Mouse (Mus musculus): ENCODE data around the gene Fem1b. TPM values are rescaled to one million over a fixed set of nuclear protein-coding genes. Genes with fewer than 3 reads are reported as not detected.
"Not testable (repeated sequence)": the region's sequence is repeated elsewhere in the genome, so short reads cannot be mapped to it uniquely, and the experiment has no call there.

The Fem1b gene
- 34.6 TPM for polyA plus RNA-seq (2021)

GRCm38 (mm10) chr9:62811516-62812121 is at the start of gene Fem1b:
TSS of gene Fem1b (minus strand) at chr9:62811934.
- TF ChIP-seq CTCF (IDR thresholded peaks at IDR 0.05) = no peak
- in situ Hi-C loops (cut with MboI; ENCODE audit: low pct_unique_long_range_greater_than_20kb) = no loop called here
- CTCF ChIA-PET = interaction anchor here (0.6 to 1.4 kb wide), 2 partner anchors 16 to 25 kb away, joined by 3 read pairs; no protein-coding TSS in a partner anchor
- POLR2A ChIA-PET = interaction anchor here (0.6 to 1.1 kb wide), 2 partner anchors 13 to 29 kb away, joined by 3 to 4 read pairs; no protein-coding TSS in a partner anchor
- H3K27me3 ChIP-seq = no peaks in the 10 kb centered on the region
- DNase-seq (ENCODE audit: low read depth, low spot score) (peak; percentile 49), ATAC-seq (peak; percentile 74)

DNA sequence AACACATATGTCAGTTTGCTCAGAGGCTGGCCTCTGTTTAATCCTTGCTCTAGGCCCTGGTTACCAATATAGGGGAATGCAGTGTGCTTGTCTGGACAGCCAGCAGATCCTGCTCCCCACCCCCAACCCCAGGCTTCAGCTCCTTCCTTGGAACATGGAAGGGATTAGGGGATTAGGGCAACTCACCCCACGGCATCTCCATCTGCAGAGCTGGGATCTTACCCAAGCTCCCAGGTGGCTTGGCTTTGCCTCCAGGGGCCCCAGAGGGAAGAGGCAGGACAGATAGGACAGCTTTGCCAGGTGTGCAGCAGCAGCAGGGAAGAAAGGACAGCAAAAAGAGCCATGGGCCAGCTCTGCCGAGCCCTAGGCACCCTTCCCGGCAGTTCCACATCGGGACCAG is 49.1 kb upstream of the Fem1b start:
- H3K27me3 ChIP-seq = no peaks in the 10 kb centered on the region
- POLR2A ChIA-PET = interaction anchor here (0.5 kb wide), 1 partner anchor 168 kb away, joined by 3 read pairs; no protein-coding TSS in a partner anchor
- CTCF ChIA-PET = interaction anchor here (0.9 to 1.1 kb wide), 2 partner anchors 16 to 264 kb away, joined by 3 to 4 read pairs; no protein-coding TSS in a partner anchor
- no peak for ATAC-seq
- in situ Hi-C loops (cut with MboI; ENCODE audit: low pct_unique_long_range_greater_than_20kb) = no loop called here
- TF ChIP-seq CTCF (IDR thresholded peaks at IDR 0.05) = no peak
- DNase-seq (ENCODE audit: low read depth, low spot score) = no peak

DNA sequence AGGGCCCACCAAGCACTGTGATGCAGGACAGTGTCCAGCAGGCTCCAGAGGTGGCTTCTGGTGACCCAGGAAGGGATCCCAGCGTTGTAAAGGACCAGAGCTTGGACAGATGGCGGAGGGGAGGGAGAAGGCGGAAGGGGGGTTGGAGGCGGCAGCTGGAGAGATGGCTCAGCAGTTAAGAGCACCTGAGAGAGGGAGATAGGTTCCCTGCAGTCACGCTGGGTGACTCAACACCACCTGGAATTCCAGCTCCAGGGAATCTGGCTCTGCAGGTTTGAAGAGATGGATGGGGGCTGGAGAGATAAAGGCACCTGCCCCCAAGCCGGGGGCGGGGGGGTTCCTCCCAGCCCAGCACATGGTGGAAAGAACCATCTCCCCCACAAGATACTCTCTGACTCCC is 48.4 kb upstream of the Fem1b start:
- ATAC-seq; H3K27me3 ChIP-seq; DNase-seq (ENCODE audit: low read depth, low spot score); POLR2A ChIA-PET; in situ Hi-C loops (cut with MboI; ENCODE audit: low pct_unique_long_range_greater_than_20kb): not testable (repeated sequence)
- CTCF ChIA-PET = interaction anchor here (0.9 to 1.1 kb wide), 2 partner anchors 16 to 264 kb away, joined by 3 to 4 read pairs; no protein-coding TSS in a partner anchor

GRCm38 (mm10) chr9:62858266-62859019 is 46.7 kb upstream of the Fem1b start:
- ChIA-PET CTCF (interaction anchor here (1.8 to 1.9 kb wide), 2 partner anchors 10 to 11 kb away, joined by 6 read pairs; no protein-coding TSS in a partner anchor), POLR2A (interaction anchor here (0.6 kb wide), 1 partner anchor 13 kb away, joined by 4 read pairs; no protein-coding TSS in a partner anchor)
- TF ChIP-seq CTCF (IDR thresholded peaks at IDR 0.05) = no peak
- DNase-seq (ENCODE audit: low read depth, low spot score) = no peak
- in situ Hi-C loops (cut with MboI; ENCODE audit: low pct_unique_long_range_greater_than_20kb) = no loop called here
- no peak for ATAC-seq
- H3K27me3 ChIP-seq = no peaks in the 10 kb centered on the region

DNA sequence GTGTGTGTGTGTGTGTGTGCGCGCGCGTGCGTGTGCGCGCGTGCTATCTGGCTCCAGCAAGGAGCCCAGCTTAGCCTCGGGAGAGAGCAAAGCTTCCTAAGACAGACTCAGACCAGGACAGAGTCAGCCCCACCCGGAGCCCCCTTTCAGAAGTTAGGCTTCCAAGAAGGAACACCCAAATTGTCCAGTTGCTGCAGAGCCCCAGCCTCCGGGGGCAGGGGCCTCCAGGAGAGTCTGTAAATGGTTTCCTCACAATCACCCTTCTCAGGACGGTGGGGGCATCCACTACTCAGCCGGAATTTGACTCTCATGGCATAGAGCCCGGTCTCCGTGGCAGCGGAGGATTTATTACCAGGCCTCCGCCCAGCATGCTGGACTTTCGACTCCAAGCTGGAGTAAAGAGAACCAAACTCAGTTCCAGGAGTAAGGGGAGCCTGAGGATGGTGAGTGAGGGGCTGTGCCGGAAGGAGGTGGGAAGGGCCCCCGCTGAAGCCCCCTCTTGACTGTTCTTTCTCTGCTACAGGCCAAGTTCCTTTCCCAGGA is 46.1 kb upstream of the Fem1b start, which contains the start of gene Calml4:
Gene Calml4, plus strand, starts transcription at position 362 of the 543 bp plus-strand sequence.
- POLR2A ChIA-PET = interaction anchor here (0.6 to 0.7 kb wide), 2 partner anchors 9 to 26 kb away, joined by 3 to 5 read pairs; no protein-coding TSS in a partner anchor
- no peaks in the 10 kb centered on the region for H3K27me3 ChIP-seq
- in situ Hi-C loops (cut with MboI; ENCODE audit: low pct_unique_long_range_greater_than_20kb) = no loop called here
- CTCF ChIA-PET = interaction anchor here (1.8 to 1.9 kb wide), 2 partner anchors 10 to 11 kb away, joined by 6 read pairs; no protein-coding TSS in a partner anchor
- no peak for TF ChIP-seq CTCF (IDR thresholded peaks at IDR 0.05)
- ATAC-seq (no peak), DNase-seq (ENCODE audit: low read depth, low spot score) (no peak)

DNA sequence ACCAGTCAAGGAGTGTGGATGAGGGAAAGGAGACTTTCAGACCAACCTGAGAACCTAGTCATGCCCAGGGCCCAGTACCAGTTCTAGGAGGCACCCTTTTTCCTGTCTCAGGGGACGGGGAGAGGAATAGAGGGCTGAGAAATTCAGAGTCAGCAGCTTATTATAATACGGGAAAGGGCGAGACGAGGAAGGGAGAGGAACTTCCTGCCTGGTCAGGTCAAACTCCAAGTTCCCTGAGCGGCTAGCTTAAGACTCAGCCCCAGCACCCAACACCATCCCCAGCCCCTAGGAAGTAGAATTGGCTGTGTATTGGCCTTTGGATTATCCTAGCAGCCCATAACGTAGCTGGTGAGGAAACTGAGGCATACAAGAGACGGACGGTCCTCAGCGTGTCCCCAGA is 45.5 kb upstream of the Fem1b start:
- DNase-seq (ENCODE audit: low read depth, low spot score) (no peak), ATAC-seq (no peak)
- no peaks in the 10 kb centered on the region for H3K27me3 ChIP-seq
- in situ Hi-C loops (cut with MboI; ENCODE audit: low pct_unique_long_range_greater_than_20kb) = no loop called here
- POLR2A ChIA-PET = interaction anchor here (0.6 to 0.7 kb wide), 2 partner anchors 8 to 27 kb away, joined by 3 to 5 read pairs; no protein-coding TSS in a partner anchor
- no peak for TF ChIP-seq CTCF (IDR thresholded peaks at IDR 0.05)
- CTCF ChIA-PET = interaction anchor here (1.8 to 1.9 kb wide), 2 partner anchors 9 to 11 kb away, joined by 6 read pairs; no protein-coding TSS in a partner anchor

DNA sequence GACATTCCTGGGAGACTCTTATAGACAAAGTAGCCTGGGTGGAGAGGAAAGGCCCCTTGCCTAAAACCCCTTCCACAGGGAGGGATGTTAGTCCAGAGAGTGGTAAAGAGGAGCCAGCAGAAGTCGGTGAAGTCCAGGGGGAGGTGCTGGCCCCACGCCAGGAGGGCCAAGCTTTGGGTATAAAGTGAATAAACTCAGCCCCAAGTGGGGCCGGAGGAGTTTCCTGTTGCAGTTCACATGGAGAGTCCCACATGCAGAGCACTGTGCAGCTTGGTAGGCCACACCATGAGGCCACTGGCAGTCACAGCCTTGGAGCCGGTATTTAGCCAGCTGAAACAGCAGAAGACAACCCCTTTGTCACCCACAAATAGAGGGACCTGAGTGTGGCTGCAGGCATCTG is 42.7 kb upstream of the Fem1b start:
- ChIA-PET CTCF (no interaction called here), POLR2A (no interaction called here)
- ATAC-seq (no peak), DNase-seq (ENCODE audit: low read depth, low spot score) (no peak)
- in situ Hi-C loops (cut with MboI; ENCODE audit: low pct_unique_long_range_greater_than_20kb) = no loop called here
- no peak for TF ChIP-seq CTCF (IDR thresholded peaks at IDR 0.05)
- H3K27me3 ChIP-seq = no peaks in the 10 kb centered on the region

DNA sequence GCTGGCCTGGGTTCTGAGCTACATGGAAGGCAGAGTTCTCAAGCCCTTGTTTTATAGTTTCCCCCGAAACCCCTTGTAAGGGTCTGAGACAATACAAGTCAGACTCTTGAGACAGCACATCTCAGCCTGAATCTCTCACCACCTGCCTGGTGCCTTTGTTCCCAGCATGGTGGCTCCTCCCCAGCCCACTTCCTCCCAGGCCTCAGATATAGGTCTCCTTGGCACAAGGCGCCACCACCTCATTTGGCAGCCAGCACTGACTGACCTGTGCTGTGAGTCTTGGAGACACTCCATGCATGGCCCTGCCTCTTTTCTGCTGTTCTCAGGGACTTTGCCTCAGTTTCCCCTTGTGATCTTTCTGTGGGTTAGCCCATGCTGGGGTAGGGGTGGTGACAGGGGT is 39.8 kb upstream of the Fem1b start:
- no peak for ATAC-seq
- in situ Hi-C loops (cut with MboI; ENCODE audit: low pct_unique_long_range_greater_than_20kb) = no loop called here
- CTCF ChIA-PET = no interaction called here
- DNase-seq (ENCODE audit: low read depth, low spot score) = no peak
- POLR2A ChIA-PET = no interaction called here
- TF ChIP-seq CTCF (IDR thresholded peaks at IDR 0.05) = no peak
- H3K27me3 ChIP-seq = no peaks in the 10 kb centered on the region

- ATAC-seq = no peak
- POLR2A ChIA-PET = interaction anchor here (0.6 kb wide), 1 partner anchor 9 kb away, joined by 5 read pairs; no protein-coding TSS in a partner anchor
- no peak for TF ChIP-seq CTCF (IDR thresholded peaks at IDR 0.05)
- CTCF ChIA-PET = interaction anchor here (0.8 to 2.6 kb wide), 5 partner anchors 9 to 275 kb away, joined by 3 to 25 read pairs (median 6); partner anchors contain the start of genes Calml4 and Cln6
- in situ Hi-C loops (cut with MboI; ENCODE audit: low pct_unique_long_range_greater_than_20kb) = loop anchor here (5.0 kb wide), 1 partner anchor 279 kb away; no protein-coding TSS in a partner anchor
- no peaks in the 10 kb centered on the region for H3K27me3 ChIP-seq
- no peak for DNase-seq (ENCODE audit: low read depth, low spot score)
Observed at GRCm38 (mm10) chr9:62848641-62849040, 36.9 kb upstream of the Fem1b start.

DNA sequence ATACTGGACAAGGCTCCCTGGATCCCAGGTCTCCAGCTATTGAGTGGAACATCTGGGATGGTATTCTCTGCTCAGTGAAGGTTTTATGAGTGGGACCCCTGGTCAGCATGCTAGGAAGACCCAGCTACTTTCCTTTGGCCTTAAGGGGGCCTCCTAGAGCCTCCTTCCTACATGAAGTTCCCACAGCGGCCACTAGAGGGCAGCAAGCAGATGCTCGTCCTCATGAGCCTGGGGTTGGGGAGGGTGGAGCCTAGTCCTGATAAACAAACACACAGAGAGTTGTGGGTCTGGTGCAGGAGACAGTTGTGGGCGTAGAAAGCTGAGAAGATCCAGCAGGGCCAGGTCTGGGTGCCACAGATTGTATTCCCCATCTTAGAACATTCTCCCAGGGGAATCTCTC is 36.0 kb upstream of the Fem1b start:
- POLR2A ChIA-PET = no interaction called here
- CTCF ChIA-PET = interaction anchor here (0.6 to 2.6 kb wide), 11 partner anchors 8 to 276 kb away, joined by 3 to 25 read pairs (median 4); partner anchors contain the start of genes Calml4 and Cln6
- ATAC-seq = peak; percentile 62
- in situ Hi-C loops (cut with MboI; ENCODE audit: low pct_unique_long_range_greater_than_20kb) = loop anchor here (5.0 kb wide), 1 partner anchor 280 kb away; no protein-coding TSS in a partner anchor
- no peak for DNase-seq (ENCODE audit: low read depth, low spot score)
- peak; percentile 96 for TF ChIP-seq CTCF (IDR thresholded peaks at IDR 0.05)
- H3K27me3 ChIP-seq = no peaks in the 10 kb centered on the region

Measured in Patski (cell line).